Mouse (Mus musculus): ENCODE data around the gene Dbt.

Dbt gene

DNA sequence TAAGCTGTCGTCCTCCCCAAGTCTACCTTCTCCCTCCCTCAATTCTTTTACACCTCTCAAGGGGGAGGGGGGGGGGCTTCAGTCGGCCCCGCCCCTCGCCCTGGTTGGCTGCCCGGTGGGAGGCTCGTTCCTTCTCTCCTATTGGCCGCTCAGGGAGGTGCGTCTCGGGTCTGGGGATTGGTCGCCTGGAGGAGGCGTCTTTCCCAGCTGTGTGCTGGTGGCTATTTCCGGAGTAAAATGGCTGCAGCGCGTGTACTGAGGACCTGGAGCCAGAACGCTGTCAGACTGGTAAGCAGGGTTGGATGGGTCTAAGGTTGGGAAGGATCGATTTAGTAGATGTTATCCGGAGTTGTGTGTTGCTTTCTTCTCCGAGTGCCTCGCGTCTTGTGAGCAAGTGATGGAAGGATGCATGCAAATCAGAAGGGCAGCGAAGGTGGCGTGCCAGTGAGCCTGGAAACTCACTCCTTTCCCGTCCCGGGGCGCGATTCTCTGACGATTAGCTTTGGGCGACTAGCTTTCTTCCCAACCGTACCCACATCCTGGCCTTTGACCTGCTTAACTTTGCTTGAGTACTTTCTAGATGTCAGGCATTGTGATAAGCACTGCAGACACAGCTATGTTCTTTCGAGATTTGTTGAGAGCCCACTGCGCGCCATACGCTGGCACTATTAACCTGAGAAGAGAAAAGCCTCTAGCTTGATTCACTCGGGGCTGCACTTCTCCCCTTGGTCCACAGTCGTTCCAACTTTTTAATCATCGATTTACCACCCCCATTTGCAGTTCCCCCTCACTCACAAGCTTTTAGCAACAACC is at the start of gene Dbt:
Gene Dbt, plus strand, starts transcription at position 167 of the 813 bp plus-strand sequence.
- peak; percentile 92 for DNase-seq

DNA sequence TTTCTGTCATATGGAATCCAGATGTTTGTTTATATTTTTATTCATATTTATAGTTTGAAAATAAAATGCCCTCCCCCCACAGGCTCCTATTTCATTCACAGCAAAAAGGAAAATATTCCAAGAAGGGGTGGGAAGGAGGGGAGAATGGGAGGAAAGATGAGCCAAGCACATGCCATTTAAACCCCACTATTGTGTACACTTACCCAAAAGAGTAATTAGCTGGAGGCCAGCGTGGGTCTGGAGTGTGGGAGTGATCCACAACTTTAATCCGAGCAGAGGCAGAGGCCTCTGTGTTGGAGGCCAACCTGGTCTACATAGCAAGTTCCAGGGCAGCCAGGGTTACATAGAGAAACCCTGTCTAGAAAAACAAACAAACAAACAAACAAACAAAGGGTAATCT is 48.6 kb upstream of the Dbt start:
- DNase-seq, result no peak

DNA sequence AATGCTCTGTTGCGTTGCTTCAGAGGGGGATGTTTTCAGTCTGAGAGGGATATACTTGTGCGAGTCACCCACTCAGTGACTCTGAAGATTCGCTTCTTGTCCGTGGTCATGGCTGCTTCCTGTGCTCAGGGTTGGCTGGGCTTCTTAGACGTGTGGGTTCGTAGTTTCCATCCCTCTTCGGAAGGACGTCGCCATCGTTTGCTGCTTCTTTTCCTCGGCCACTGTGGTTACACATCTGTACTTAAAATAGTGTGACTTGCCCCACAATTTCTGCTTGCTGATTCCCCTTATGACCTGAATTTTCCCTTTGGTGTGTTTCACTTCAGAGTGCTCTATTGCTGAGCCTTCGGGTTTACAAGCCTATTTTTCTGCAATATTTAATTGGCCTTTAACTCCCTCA is 47.2 kb upstream of the Dbt start:
- DNase-seq, result no peak

DNA sequence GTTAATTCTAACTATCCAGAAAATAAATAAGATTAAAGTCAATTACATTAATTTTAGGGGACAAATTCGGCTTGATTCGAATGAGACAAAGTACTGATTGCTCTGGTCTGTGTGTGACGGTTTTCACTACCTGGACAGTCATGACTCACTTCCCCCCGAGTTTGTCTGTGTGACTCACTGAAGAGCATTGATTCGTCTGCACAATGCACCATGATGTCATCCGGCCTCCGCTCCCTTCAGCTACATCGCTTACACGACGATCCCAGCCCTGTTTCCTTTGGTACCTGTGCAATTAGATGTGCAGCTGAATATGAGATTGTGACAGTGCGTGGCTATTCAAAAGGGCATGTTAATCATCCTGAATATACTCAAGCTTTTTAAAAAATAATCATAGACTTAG is 38.3 kb upstream of the Dbt start:
- DNase-seq, result no peak

DNA sequence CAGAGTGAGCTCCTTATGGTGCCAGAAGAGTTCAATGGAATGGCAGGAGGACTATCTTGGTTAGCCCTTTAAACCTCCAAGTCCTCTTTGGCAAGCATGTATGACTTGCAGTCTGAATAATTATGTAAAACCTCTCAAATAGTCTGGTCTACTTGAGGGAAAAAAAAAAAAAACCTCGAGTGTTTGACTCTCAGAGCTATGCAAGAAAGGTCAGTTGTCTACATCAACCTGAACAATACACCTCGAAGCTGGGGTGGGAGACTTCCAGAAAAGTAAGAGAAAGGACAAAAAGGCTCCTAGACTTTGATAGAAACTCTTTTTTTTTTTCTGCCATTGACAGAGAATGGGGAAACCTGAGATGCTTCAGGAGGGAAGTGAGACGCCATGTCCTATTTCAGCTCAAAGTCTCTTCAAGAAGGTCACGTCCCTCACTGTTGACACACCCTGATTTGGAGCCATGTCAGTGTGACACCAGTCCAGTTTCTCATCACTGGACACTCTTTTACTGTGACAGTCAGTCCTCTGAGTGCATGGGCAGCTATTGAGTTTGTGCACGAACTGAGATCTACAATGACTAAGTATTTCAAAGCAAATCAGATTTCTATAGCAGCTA is 36.1 kb upstream of the Dbt start:
- DNase-seq, result no peak

DNA sequence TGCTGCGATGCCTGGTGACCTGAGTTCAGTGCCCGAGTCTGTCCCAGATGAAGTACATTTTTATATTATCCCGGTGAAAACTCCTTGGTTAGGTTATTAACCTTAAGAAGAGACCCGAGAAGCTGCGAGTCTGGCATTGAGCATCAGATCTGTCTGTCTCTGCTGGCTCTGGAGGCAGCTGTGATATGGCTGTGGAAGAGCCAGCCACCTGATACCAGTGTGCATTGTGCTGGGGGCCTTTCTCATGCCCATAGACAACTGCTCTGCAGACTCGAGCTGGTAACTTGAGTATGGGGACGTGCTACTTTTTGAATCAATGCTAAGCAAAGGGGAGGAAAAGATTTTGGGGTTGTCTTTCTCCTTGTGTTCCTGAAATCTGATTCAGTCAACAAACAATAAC is 35.5 kb upstream of the Dbt start:
- no peak for DNase-seq

DNA sequence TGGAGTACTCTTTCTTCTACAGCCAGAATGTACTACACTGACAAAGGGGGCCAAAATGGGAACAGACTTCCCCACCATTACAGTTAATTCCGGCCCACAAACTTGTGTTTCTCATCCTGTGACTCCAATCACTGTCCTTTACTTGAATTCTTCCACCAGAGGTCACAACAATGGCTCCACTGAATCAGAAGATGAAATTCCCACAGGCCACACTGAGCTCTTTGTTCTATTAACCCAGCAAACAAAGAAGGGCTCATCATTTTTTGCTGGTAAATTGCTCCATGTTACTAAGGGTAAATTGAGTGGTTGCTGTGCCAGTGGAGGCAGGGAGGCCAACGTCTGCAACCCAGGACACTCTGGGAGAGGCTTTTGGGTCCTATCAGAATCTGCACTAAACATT is 32.8 kb upstream of the Dbt start:
- no peak for DNase-seq

DNA sequence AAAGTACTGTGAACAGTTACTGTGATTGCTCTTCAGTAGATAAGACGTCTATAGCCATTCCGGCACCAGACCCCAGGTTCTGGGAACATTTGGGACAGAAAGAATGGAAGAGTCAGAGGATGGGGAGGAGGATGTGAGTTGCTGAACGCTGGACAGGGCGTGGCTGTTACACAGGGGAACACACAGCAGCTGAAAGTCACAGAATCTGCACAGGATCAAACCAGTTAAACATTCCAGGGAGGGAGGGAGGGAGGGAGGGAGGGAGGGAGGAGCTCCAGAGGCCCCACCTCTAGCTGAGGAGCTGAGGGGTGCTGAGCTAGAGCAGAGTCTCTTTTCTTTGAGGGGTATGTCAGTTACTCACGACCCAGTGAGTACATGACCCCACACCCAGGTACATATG is 31.9 kb upstream of the Dbt start:
- DNase-seq, result no peak

DNA sequence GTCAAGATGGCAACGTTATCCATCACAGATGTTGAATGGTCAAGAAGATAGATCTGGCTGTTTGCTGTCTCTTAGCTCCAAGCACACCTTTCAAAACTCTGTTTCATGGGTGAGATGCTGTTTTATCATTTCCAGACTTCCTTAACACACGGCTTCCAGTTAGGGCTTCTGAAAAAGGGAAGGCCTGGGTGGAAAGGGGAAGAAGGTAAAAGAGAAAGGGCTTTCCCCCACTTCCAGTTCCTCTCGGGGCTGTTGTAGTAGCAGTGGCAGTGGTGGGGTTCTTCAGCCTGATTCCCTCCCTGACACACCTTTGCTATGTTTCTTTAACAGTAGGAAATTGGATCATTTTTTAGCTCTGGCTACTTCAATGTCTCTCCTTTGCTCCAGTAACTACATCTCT is 30.1 kb upstream of the Dbt start:
- no peak for DNase-seq

DNA sequence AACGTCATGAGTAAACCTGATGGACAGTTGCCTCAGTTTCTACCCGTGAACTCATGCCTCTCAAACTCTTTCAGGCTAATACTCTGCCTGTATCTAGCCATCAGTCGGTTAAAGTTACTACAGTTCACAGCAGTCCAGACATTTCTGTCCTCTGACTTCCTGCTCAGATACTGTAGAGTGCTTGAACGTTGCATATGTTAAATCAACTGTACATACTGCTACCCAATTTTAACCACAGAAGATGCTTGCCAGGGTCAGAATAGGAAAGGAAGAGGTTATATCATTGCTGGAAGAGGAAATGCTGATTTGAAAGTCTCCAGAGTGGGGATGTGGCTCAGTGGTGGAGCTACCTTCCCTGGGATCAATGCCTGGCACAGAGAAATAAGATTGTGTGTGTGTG is 29.6 kb upstream of the Dbt start:
- no peak for DNase-seq

DNA sequence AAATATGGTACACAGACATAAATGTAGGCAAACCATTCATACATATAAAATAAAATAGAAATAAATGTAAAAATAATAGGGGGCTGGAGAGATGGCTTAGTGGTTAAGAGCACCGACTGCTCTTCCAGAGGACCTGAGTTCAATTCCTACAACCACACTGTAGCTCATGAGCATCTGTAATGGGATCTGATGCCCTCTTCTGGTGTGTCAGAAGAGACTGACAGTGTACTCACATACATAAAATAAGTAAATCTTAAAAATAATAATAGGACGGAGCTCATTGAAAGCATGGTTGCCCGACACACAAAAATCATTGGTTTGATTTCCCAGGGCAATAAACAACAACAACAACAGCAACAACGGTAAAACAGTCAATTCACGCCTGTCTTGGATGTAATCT is 21.9 kb upstream of the Dbt start:
- DNase-seq, result no peak

DNA sequence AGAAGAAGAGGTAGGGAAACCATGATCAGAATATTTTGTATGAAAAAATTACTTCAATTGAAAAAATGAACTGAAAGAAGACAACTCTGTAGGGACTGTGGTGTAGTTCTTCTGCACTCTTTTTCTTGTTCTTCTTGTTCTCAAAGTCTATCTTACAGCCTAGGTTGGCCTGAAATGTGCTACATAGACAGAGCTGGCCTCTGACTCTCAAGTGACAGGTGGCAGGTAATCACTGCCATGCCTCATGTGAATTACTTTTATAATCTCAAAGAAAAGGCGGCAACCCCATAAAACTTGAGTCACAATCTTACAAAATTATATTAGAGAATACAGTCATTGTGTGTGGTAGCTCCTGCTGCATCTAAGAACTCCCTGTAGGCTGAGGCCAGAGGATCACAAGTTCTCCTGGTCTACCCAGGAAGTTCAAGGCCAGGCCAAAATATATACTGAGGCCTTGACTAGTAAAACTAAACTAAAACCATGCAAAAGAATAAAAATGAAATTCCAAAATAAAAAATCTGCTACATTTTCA is 20.9 kb upstream of the Dbt start:
- no peak for DNase-seq

DNA sequence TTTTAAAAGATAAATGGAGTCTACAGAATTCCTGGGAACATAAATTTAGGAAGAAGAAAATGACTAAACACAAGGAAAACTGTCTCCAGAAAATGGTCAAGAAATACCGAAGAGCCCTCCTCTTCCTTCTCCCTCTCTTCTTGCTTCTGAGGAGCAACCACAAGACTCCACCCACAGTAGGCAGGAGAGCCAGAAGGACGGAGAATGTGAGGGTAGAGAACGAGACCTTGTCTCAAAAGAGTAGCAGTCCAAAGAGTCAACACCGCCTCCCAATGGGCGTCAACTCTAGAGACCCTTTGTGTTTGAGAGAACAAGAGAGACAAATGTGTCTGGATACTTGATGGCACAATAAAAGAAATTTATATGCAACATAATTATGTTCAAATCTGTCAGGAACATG is 19.2 kb upstream of the Dbt start:
- DNase-seq, result no peak

DNA sequence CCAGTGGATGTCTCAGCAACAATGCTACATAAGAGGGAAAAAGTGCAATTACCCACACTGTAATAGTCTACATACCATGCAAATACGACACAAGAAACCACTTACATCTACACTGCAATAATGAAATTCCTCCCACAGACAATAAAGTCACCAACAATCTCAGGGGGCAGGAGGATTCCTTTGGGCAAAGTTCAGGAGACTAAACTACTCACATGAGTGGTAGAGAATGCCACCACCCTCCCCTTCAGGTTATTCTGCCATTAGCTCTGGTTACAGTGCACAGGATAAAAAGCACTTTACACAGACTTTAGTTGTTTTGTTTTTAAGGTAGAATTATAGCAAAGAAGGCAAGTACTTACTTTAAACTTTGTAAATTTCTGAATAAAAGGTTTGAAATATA is 17.2 kb upstream of the Dbt start:
- DNase-seq, result peak; percentile 9

DNA sequence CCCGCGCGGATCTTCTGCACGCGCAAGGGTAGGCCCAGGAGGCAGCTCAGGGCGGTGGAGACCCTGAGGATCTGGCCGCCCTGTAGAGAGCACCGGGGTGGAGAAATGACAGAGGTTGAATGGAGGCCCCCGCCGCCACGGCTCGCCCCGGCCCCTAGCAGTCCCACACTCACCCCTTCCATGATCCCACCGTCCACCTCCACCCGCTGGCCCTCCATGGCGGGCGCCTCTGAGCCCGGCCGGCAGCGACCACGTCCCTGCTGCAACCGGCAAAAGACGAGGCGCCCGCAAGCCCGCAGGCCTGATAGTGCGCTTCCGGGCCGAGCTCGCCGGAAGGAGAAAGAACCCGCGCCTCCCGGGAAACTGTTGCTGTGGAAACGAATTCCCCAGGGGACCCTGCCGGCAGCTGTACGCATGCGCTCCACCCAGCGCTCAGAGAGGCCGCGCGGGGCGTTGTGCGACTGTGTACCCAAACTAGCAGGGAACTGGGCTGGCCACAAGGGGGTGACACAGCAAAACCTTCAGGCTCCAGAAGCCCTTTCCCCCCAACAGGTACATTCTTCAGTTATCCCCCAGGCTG is 5.0 kb upstream of the Dbt start, which contains the start of gene Rtca:
Gene Rtca, minus strand, starts transcription at position 437 of the 580 bp plus-strand sequence.
- DNase-seq, result peak; percentile 98

DNA sequence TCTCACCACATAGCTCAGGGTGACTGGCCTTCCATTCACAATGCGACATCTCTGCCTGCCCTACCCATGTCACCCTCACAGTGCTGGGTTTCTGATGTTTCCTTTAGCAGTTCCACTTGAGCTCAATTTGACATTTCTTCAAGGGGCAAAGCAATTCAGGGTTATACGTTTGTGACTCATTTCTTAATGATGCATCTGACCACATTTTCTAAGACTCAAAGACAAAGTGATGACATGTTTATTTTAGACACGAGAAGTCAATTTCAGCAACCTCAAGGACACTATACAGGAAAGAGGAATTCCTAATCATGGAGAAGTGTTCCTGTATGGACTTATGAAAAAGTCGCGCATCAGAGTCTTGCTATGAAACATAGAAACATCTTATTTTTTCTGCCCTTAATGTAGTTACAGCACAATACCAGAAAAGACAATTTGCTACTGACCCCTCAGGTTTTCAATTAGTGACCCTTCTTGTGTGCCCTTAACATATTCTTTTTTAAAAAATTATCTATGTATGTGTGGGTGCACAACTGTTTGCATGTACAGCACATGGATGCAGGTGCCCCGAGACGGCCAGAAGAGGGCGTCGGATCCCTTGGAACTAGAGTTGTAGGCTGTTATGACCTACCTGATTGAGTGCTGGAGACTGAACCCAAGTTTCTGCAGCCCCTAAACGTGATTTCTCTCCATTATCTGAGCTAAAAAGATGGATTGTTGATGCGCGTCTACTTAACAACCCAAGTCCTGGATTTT is 543 bp upstream of the Dbt start:
- no peak for DNase-seq

DNA sequence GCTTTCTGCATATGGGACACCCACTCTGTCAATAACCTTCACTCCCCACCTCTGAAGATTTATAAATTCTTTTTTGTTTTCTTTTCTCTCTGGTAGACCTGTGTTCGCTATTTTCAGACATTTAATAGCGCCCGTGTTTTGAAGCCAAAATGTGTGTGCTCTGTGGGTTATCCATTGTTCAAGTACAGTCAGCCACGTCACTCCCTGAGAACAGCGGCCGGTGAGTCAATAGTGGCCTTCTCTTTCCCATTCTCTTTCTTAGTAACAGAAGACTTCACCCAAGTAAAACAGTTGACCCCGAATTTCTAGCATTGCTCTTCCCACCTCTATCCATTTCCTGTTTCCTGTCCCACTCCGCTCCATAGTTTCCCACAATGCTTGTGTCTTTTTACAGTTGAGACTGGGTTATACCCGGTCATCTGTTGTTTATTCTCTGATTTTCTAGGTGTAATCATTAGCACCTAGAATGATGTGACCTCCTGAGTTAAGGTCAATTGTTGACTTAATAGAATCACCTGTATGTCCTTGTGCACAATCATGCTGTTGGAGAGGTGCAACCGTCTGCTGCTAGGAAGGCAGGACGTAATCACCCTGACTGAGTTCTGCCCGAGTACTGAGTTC is 7.4 kb downstream of the Dbt start:
- no peak for DNase-seq

DNA sequence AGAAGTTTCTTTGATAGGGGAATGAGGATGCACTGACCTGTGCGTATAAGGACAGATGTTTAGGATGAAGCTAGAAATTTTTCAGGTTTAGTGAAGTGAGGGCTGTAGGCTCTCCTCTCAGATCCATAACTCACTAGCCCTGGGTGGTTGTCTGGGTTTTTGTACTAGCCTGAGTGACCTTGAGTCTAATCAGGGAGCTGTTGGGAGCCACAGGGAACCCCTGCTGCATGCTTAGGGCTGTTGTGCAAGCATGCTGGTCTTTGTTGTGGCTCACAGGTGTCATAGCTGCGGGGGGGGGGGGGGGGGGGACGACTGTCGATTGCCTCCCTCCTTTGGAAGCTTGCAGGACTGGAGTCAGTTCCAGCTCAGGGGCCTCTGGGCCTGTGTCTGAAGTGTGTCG is 16.9 kb downstream of the Dbt start:
- no peak for DNase-seq

DNA sequence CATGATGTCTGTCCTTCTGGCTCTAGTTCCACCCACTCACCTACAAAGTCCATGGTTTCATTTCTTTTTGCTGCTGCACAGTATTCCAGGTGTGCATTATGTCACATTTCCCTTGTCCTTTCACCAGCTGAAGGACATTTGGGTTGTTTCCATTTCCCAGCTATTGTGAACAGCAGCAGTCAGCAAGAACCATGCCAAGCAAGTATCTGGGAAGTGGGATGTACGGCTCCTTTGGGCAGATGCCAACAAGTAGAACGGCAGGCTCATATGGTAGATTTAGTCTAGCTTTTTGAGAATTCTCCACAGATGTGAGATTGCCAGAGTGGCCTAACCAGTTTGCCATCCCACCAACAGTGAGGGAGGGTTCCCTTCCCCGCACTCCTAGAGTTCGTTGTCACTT is 18.0 kb downstream of the Dbt start:
- DNase-seq, result peak; percentile 35

DNA sequence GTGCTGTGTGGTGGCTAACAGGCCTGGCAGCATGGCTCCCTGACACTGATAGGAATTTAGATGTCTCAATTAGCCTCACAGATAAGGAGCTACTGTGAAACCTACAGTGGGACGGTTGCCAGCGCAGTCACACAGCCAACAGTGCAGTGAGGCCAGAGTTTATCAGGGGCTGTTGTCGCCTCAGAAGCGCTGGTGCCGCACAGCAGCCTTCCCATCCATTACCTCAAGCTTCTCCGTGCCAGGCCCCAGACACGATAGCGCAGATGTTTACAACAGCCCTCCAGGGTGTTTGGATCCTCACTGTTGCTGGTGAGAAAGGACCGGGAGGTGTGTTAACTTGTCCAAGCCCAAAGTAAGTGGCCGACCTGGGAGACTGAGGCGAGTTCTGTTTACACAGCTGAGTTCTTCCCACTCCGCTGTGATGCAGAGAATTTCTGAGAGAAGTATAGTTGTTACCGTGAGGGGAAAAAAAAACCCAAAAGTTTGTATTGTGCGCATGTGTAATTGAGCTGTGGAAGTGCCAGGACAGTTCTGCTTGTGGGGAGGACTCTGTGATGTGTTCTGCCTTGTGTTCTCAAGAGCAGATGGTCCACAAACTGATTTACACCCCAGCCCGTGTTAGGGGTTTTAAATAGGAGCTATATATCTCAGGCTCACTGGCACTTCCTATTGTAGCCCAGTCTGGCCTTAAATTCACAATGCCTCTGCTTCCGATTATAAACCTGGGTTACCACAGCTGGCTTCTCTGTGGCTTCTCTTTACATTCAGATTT is 23.7 kb downstream of the Dbt start:
- DNase-seq, result no peak

DNA sequence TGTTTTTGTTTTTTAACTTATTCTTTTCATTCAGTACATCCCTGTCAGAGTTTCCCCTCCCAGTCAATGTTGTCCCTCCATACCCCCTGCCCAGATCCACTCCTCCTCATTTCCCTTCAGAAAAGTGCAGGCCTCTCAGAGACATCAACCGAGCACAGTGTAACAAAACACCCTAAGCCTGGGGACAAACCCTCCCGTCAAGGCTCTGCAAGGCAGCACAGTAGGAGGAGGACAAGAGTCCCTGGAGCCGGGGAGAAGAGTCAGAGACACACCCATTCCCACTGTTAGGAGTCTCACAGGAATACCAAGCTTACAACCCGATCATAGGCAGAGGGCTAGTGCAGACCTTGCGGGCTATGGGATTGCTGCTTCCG is 24.3 kb downstream of the Dbt start:
- no peak for DNase-seq

DNA sequence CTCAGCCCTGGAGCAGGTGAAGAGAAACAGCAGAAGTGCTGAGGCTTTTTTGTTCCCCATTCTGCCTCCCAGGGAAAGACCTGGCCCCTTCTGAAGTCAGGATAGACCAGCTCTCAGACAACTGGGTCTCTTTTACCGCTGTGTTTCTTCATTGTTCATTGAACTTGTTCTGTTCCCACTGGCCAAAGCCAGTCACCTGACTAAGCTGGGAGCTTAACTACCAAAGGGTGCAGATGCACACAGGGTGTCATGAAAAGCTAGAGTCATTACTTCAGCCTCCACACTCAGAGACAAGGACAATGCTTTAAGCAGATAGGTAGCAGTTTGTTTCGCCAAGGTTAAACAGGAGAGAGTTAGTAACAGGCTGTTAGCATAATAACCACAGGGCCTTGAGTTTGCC is 29.2 kb downstream of the Dbt start:
- no peak for DNase-seq

All from kidney, postnatal 14 days (tissue).